Mouse (Mus musculus) ES-E14 (cell line): ENCODE measurements around the gene Tgtp1. TPM values are rescaled to one million over a fixed set of nuclear protein-coding genes. Genes with fewer than 3 reads are reported as not detected.
"Not testable (repeated sequence)": the region's sequence is repeated elsewhere in the genome, so short reads cannot be mapped to it uniquely, and the experiment has no call there.

Experiments used
- DNase-seq: peaks from one replicate; pipeline ENCODE4 v3.0.0-alpha.2; 2013; ENCODE audit warnings: low read depth, low spot score
- H3K27ac ChIP-seq: 2 replicates; pipeline ENCODE4 v1.5.1; 2012; ENCODE audit warnings: low read depth, mild to moderate bottlenecking, low read length, moderate library complexity, mixed read lengths; ENCODE audit not compliant: poor library complexity, insufficient read depth, severe bottlenecking
- H3K36me3 ChIP-seq: 2 replicates; pipeline ENCODE4 v1.6.1; 2012; ENCODE audit warnings: mild to moderate bottlenecking, low read length, moderate library complexity, mixed read lengths; ENCODE audit not compliant: control insufficient read depth, poor library complexity, insufficient read depth, severe bottlenecking
- H3K4me1 ChIP-seq, 2 experiments: fragments of 150-350 bp in 1 of 2; sonication (generic) in 1 of 2; 2 replicates each; pipeline ENCODE4 v1.6.1; 2012; ENCODE audit warnings: low read length in 2 of 2, mild to moderate bottlenecking in 1 of 2, mixed read lengths in 1 of 2; ENCODE audit not compliant: control insufficient read depth in 2 of 2, insufficient read depth in 2 of 2, poor library complexity in 1 of 2
- H3K4me3 ChIP-seq, 2 experiments: fragments of 150-350 bp in 1 of 2; sonication (generic) in 1 of 2; 2 replicates each; pipeline ENCODE4 v1.5.1; 2012; ENCODE audit warnings: low read length in 2 of 2, low read depth in 1 of 2, mild to moderate bottlenecking in 1 of 2, mixed read lengths in 1 of 2; ENCODE audit not compliant: insufficient read depth in 1 of 2, poor library complexity in 1 of 2, severe bottlenecking in 1 of 2
- H3K9ac ChIP-seq: 2 replicates; pipeline ENCODE4 v1.6.1; 2012; ENCODE audit warnings: low read depth, mild to moderate bottlenecking, low read length, mixed read lengths; ENCODE audit not compliant: poor library complexity, insufficient read depth, severe bottlenecking
- H3K9me3 ChIP-seq: fragments of 150-350 bp; sonication (generic); 2 replicates; pipeline ENCODE4 v1.6.1; 2012; ENCODE audit warnings: low read depth, mild to moderate bottlenecking, low read length; ENCODE audit not compliant: control insufficient read depth, insufficient read depth
- in situ Hi-C, 2 experiments: fragments of 600-800 bp; cut with MboI; formaldehyde crosslinking; loops; one replicate each; pipeline ENCODE4 v1.15.1; 2025; ENCODE audit warnings: low sequenced_read_pairs in 2 of 2, inconsistent platforms in 1 of 2; ENCODE audit not compliant: unreplicated experiment in 2 of 2
- total RNA-seq: library from RNA; depleted of rRNA; stranded (reverse); fragments of 300-350 nt; gene quantifications from 2 replicates; pipeline ENCODE4 v1.2.3, GENCODE M21; 2012

Tgtp1 gene
- total RNA-seq, 1 experiment, result 0.76 TPM

DNA sequence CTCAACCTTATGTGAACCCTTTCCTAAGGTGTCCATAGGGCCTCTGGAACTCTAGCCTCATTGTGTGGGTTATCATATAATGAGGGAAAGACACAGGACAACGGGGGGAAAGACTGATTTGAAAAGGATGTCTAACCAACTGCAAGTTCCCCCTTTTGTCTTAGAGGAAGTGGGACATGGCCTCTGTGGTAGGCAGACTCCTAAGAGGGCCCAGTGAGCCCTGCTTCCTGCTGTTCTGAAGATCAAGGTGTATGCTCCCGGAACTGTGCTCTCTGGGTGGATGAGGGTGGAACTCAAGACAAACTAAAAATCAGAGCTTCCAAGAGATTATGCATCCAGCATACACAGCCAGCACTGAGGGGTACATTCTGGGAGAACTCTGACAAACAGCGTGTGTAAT, 5.8 kb downstream of the Tgtp1 start:
- H3K27ac ChIP-seq, H3K4me1 ChIP-seq, H3K9ac ChIP-seq, DNase-seq, in situ Hi-C loops, H3K9me3 ChIP-seq, H3K4me3 ChIP-seq, H3K36me3 ChIP-seq: not testable (repeated sequence)

- H3K36me3 ChIP-seq, H3K4me3 ChIP-seq, H3K27ac ChIP-seq, H3K9me3 ChIP-seq, in situ Hi-C loops, H3K4me1 ChIP-seq, DNase-seq, H3K9ac ChIP-seq: not testable (repeated sequence)
Measured at GRCm38 (mm10) chr11:48982848-48983247, 11.1 kb downstream of the Tgtp1 start.

GRCm38 (mm10) chr11:48980052-48980451, 13.9 kb downstream of the Tgtp1 start:
- H3K9me3 ChIP-seq, DNase-seq, in situ Hi-C loops, H3K4me3 ChIP-seq, H3K4me1 ChIP-seq, H3K36me3 ChIP-seq, H3K27ac ChIP-seq, H3K9ac ChIP-seq: not testable (repeated sequence)

GRCm38 (mm10) chr11:48979251-48979650, 14.7 kb downstream of the Tgtp1 start, which contains the start of gene 9930111J21Rik1:
Gene 9930111J21Rik1 (minus strand): TSS chr11:48979398.
- H3K9ac ChIP-seq, in situ Hi-C loops, H3K4me1 ChIP-seq, H3K27ac ChIP-seq, H3K9me3 ChIP-seq, H3K36me3 ChIP-seq, DNase-seq, H3K4me3 ChIP-seq: not testable (repeated sequence)

- H3K36me3 ChIP-seq, H3K4me1 ChIP-seq, H3K9me3 ChIP-seq, H3K27ac ChIP-seq, in situ Hi-C loops, H3K4me3 ChIP-seq, H3K9ac ChIP-seq, DNase-seq: not testable (repeated sequence)
Measured at GRCm38 (mm10) chr11:48978240-48978939, 15.6 kb downstream of the Tgtp1 start, which contains the start of gene Olfr56. Gene Olfr56 (plus strand): TSS chr11:48978889.

DNA sequence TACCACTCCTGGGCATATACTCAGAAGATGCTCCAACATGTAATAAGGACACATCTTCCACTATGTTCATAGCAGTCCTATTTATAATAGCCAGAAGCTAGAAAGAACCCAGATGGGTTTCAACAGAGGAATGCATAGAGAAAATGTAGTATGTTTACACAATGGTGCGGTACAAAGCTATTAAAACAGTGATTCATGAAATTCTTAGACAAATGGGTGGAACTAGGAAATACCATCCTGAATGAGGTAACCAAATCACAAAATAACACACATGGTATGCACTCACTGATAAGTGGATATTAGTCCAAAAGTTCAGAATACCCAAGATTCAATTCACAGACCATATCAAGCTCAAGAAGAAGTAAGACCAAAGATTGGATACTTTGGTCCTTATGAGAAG, 19.3 kb downstream of the Tgtp1 start:
- H3K4me3 ChIP-seq, H3K36me3 ChIP-seq, H3K27ac ChIP-seq, H3K4me1 ChIP-seq, DNase-seq, H3K9ac ChIP-seq, H3K9me3 ChIP-seq, in situ Hi-C loops: not testable (repeated sequence)

- H3K27ac ChIP-seq, H3K36me3 ChIP-seq, H3K4me1 ChIP-seq, H3K9me3 ChIP-seq, DNase-seq, H3K4me3 ChIP-seq, H3K9ac ChIP-seq, in situ Hi-C loops: not testable (repeated sequence)
Measured at GRCm38 (mm10) chr11:48946090-48946489, 47.9 kb downstream of the Tgtp1 start, which contains the start of gene Psme2b. Gene Psme2b (minus strand): TSS chr11:48946190.

DNA sequence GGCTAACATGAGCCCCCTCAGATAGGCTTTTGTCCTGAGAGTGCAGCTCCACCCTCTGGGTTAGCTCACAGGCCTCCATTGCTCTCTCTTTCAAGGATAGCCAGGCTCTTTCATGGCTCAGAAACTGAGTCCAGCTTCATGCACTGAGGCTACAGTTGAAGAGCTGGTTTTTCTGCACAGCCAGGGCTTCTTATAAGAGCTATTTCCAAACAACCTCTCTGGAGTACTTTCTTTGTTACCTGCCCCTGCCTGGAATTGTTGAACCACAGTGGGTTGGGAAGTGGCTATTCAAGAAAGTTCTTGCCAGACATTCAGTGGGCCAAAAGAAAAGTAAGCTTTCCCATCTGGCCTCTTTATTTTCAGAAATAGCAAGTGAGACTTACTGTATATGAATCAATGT, 54.7 kb downstream of the Tgtp1 start:
- H3K4me1 ChIP-seq, H3K27ac ChIP-seq, H3K4me3 ChIP-seq, H3K9ac ChIP-seq, H3K36me3 ChIP-seq, H3K9me3 ChIP-seq, in situ Hi-C loops, DNase-seq: not testable (repeated sequence)
